Mouse (Mus musculus) heart, embryonic 15.5 days (tissue): Measurements from ENCODE around the gene Cd247. TPM values are rescaled to one million over a fixed set of nuclear protein-coding genes. Genes with fewer than 3 reads are reported as not detected.

Experiments
- ATAC-seq: fragments of 200-750 bp; cut with Nextera tagmentation; replicated peaks from 2 replicates; pipeline ENCODE4 v1.8.0; 2017; ENCODE audit warnings: low read depth, moderate TSS enrichment; ENCODE audit not compliant: insufficient number of reproducible peaks, insufficient read depth, low FRiP score
- H3K27ac ChIP-seq: fragments of 300-500 bp; sonication (generic); 2 replicates; pipeline ENCODE4 v1.5.1; 2015; ENCODE audit warnings: mild to moderate bottlenecking, inconsistent platforms
- H3K27me3 ChIP-seq: fragments of 300-500 bp; sonication (generic); 2 replicates; pipeline ENCODE4 v1.6.1; 2015; ENCODE audit warnings: inconsistent platforms
- H3K36me3 ChIP-seq: fragments of 300-500 bp; sonication (generic); 2 replicates; pipeline ENCODE4 v1.6.1; 2015; ENCODE audit warnings: mild to moderate bottlenecking, inconsistent platforms
- H3K4me1 ChIP-seq: fragments of 300-500 bp; sonication (generic); replicated peaks from 2 replicates; pipeline ENCODE4 v1.6.1; 2015; ENCODE audit warnings: inconsistent platforms
- H3K4me2 ChIP-seq: fragments of 300-500 bp; sonication (generic); 2 replicates; pipeline ENCODE4 v1.6.1; 2015; ENCODE audit warnings: inconsistent platforms, mild to moderate bottlenecking, moderate library complexity
- H3K4me3 ChIP-seq: fragments of 300-500 bp; sonication (generic); 2 replicates; pipeline ENCODE4 v1.5.1; 2015; ENCODE audit warnings: mild to moderate bottlenecking, inconsistent platforms
- H3K9ac ChIP-seq: fragments of 300-500 bp; sonication (generic); 2 replicates; pipeline ENCODE4 v1.6.1; 2015; ENCODE audit warnings: mild to moderate bottlenecking, inconsistent platforms
- H3K9me3 ChIP-seq: fragments of 300-500 bp; sonication (generic); replicated peaks from 2 replicates; pipeline ENCODE4 v1.6.1; 2016; ENCODE audit warnings: inconsistent platforms
- WGBS: fragments of 180-500 bp; shearing (Covaris S2); methylation state at CpG from one replicate; pipeline ENCODE4 v1.1.7; 2015; ENCODE audit warnings: mixed read lengths; 5-methylcytosine and 5-hydroxymethylcytosine counted together
- polyA plus RNA-seq: library from polyadenylated mRNA; unstranded; fragments of >200 nt; fragmentation: Nextera tagmentation; extraction: Ambion mirVana; gene quantifications from 2 replicates; pipeline ENCODE4 v1.2.1, GENCODE M21; 2015

The Cd247 gene
- polyA plus RNA-seq, 1 experiment from 2014 or later, result 0.89 TPM

DNA sequence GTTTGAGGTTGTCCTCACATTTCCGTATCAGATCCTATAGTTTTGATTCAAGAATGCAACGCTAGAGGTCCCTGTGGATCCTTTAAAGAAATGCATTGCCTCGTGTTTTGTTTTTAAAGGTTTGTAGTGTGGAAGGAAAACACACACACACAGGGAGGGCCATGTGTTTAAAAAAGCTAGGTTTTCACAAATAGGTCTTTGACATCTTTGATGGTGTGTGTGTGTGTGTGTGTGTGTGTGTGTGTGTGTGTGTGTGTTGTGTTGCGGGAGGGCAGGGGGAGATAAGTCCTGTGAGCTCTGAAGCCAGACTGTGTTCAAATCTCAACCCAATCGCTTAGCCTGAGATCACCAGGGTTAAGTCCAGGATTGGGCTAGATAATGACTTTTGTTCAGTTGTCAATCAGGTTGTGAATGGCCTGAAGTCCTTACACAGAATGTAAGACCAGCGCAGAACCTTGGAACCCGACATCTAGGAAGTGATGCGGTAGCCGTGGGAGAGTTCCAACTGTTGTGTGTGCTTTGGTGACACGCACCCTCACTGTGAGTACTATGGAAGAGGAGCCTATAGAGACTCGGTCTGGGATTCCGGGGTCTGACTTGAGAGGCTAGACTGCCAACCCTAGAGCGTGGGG lies 8.4 kb upstream of the Cd247 start:
- WGBS, result 2% methylated on average over 13 of the region's 13 CpGs
- peak; percentile 25; the same call in 1 of the 2 replicates for ATAC-seq
- Histone ChIP-seq H3K36me3 (no peaks in the 10 kb centered on the region), H3K27ac (no peak overlapping the region), H3K9ac (peak overlapping the region; percentile 37), H3K9me3 (no peaks in the 10 kb centered on the region), H3K27me3 (no peaks in the 10 kb centered on the region), H3K4me3 (peak overlapping the region; percentile 53), H3K4me2 (peak overlapping the region; percentile 79), H3K4me1 (peaks cover 9% of the 10 kb centered on the region)

- WGBS, result 3% methylated on average over 20 of the region's 20 CpGs
- ATAC-seq, result peak; percentile 54
- no peaks in the 10 kb centered on the region for H3K9me3 ChIP-seq
- H3K36me3 ChIP-seq, result no peaks in the 10 kb centered on the region
- no peak overlapping the region for H3K27ac ChIP-seq
- peak overlapping the region; percentile 53 for H3K4me3 ChIP-seq
- H3K4me2 ChIP-seq, result peak overlapping the region; percentile 79
- no peaks in the 10 kb centered on the region for H3K27me3 ChIP-seq
- H3K9ac ChIP-seq, result peak overlapping the region; percentile 46
- peaks cover 9% of the 10 kb centered on the region for H3K4me1 ChIP-seq
Observed at GRCm38 (mm10) chr1:165780586-165781111, 7.8 kb upstream of the Cd247 start.

DNA sequence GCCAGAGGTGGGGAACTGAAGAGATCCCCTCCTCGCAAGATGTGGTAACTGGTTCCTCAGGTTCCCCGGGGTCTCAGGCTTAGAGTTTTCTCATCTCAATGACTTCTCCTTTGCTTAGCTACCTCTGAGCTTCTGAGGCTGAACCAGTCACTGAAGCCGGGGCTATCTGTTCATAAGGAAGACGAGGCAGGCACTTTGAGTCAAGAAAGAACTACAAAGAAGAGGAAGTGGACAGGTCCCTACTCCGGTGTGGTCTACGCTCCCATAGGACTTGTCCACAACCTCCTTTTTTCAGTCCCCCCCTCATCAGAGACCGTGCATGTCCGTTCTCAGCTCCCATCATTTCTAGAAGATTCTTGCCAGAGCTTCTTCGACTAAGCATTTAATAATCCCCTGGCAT lies 7.1 kb upstream of the Cd247 start:
- WGBS, result 75% methylated on average over 9 of the region's 9 CpGs
- no peaks in the 10 kb centered on the region for H3K9me3 ChIP-seq
- no peak overlapping the region for H3K4me3 ChIP-seq
- no peaks in the 10 kb centered on the region for H3K36me3 ChIP-seq
- H3K9ac ChIP-seq, result no peak overlapping the region
- H3K4me2 ChIP-seq, result peak overlapping the region; percentile 79; the same call in 1 of the 2 replicates
- H3K27me3 ChIP-seq, result no peaks in the 10 kb centered on the region
- peaks cover 9% of the 10 kb centered on the region for H3K4me1 ChIP-seq
- ATAC-seq, result no peak
- H3K27ac ChIP-seq, result no peak overlapping the region

- Histone ChIP-seq H3K9ac (no peak overlapping the region), H3K36me3 (no peaks in the 10 kb centered on the region), H3K4me2 (no peak overlapping the region), H3K27ac (no peak overlapping the region), H3K4me1 (peaks cover 9% of the 10 kb centered on the region), H3K27me3 (no peaks in the 10 kb centered on the region), H3K4me3 (no peak overlapping the region), H3K9me3 (no peaks in the 10 kb centered on the region)
- no peak for ATAC-seq
- 81% methylated on average over 12 of the region's 12 CpGs for WGBS
Observed at GRCm38 (mm10) chr1:165781911-165782310, 6.6 kb upstream of the Cd247 start.

DNA sequence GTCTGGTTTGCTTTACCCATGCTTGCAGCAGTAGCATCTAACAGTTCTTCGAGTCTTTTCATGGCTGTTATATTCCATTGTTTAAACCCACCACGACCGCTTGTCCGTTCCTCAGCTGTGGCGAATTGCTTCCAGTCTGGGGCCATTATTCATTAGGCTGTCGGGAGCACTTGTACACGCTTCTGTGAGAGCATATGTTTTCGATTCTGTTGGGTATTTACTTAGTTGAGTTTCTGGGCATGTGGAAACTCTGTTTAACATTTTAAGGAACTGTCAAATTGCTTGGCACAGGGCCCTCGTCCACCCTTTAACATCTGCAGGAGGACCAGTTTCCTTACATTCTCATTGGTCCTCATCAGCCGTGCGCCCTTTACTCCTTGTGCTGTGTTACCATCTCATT lies 2.2 kb upstream of the Cd247 start:
- H3K4me1 ChIP-seq, result no peaks in the 10 kb centered on the region
- no peak overlapping the region for H3K9ac ChIP-seq
- no peaks in the 10 kb centered on the region for H3K9me3 ChIP-seq
- no peak overlapping the region for H3K27ac ChIP-seq
- 66% methylated on average over 11 of the region's 11 CpGs for WGBS
- H3K27me3 ChIP-seq, result no peaks in the 10 kb centered on the region
- no peak overlapping the region for H3K4me2 ChIP-seq
- ATAC-seq, result no peak
- H3K4me3 ChIP-seq, result no peak overlapping the region
- H3K36me3 ChIP-seq, result no peaks in the 10 kb centered on the region

- H3K9me3 ChIP-seq, result no peaks in the 10 kb centered on the region
- no peak overlapping the region for H3K4me2 ChIP-seq
- H3K36me3 ChIP-seq, result no peaks in the 10 kb centered on the region
- no peaks in the 10 kb centered on the region for H3K27me3 ChIP-seq
- H3K4me1 ChIP-seq, result no peaks in the 10 kb centered on the region
- no peak for ATAC-seq
- H3K27ac ChIP-seq, result no peak overlapping the region
- H3K4me3 ChIP-seq, result peak overlapping the region; percentile 18
- no peak overlapping the region for H3K9ac ChIP-seq
- WGBS, result 82% methylated on average over 17 of the region's 17 CpGs
Observed at GRCm38 (mm10) chr1:165789066-165789660, 682 bp downstream of the Cd247 start.

DNA sequence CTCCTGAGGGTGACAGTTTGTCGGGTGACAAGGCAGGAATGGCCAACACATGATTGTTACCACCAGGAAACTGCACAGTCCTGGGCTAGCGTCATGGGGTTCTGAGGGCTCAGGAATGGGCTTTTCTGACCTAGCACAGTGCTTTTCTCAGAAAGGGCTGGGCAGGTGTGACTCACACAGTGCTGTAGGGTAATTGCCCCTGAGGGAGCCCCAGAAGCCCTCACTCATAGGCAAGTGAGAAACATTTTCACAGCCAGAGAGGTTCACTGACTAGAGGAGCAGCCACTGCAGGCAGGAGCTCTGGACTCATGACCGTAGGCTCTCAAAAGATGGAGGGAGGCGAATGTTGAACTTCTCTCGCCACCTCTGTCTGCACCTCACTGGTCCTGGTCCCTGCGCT lies 1.5 kb downstream of the Cd247 start:
- no peak overlapping the region for H3K27ac ChIP-seq
- H3K27me3 ChIP-seq, result no peaks in the 10 kb centered on the region
- H3K4me3 ChIP-seq, result no peak overlapping the region
- no peaks in the 10 kb centered on the region for H3K4me1 ChIP-seq
- ATAC-seq, result no peak
- no peaks in the 10 kb centered on the region for H3K9me3 ChIP-seq
- H3K4me2 ChIP-seq, result no peak overlapping the region
- no peak overlapping the region for H3K9ac ChIP-seq
- H3K36me3 ChIP-seq, result no peaks in the 10 kb centered on the region
- 77% methylated on average over 6 of the region's 6 CpGs for WGBS

DNA sequence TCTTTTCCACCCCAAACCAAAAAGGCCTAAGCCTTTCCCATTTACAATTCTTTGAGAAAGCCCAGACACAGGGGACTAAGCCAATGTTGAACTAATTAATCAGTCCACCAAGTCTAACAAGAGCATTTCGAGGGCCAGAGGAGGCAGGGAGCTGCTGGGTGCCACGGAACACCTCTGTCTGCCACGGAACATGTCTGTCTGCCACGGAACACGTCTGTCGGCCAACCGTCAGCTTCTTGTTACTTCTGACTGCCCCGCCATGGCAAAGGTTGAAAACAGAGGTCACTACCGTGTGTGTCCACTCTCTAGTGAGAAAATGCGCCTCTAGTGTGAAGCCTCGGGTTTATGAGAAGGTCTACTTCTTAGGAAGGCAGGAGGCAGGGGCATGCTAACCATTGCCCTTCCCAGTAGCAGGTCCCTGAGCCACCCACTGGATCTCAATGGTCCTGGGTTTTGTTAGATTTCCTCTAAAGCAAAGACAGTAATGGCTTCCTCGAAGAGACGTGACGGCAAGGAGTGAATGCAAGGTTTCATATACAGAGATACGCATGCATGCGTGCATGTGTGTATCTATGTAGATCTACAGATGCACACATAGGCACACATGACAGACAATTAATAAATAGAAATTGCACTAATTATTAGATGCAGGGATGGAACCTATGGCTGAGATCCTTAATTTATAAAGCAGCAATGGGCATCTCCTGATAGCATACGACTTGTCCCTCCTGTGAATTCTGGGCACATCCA lies 2.2 kb downstream of the Cd247 start:
- Histone ChIP-seq H3K27me3 (no peaks in the 10 kb centered on the region), H3K36me3 (no peaks in the 10 kb centered on the region), H3K27ac (no peak overlapping the region), H3K4me1 (no peaks in the 10 kb centered on the region), H3K9me3 (no peaks in the 10 kb centered on the region), H3K4me2 (no peak overlapping the region), H3K9ac (no peak overlapping the region), H3K4me3 (no peak overlapping the region)
- WGBS, result 92% methylated on average over 17 of the region's 17 CpGs
- ATAC-seq, result no peak

GRCm38 (mm10) chr1:165791411-165791810 lies 2.9 kb downstream of the Cd247 start:
- Histone ChIP-seq H3K4me1 (no peaks in the 10 kb centered on the region), H3K27me3 (no peaks in the 10 kb centered on the region), H3K9me3 (no peaks in the 10 kb centered on the region), H3K4me2 (no peak overlapping the region), H3K4me3 (no peak overlapping the region), H3K27ac (no peak overlapping the region), H3K36me3 (no peaks in the 10 kb centered on the region), H3K9ac (no peak overlapping the region)
- ATAC-seq, result no peak
- WGBS, result 85% methylated on average over 9 of the region's 9 CpGs

DNA sequence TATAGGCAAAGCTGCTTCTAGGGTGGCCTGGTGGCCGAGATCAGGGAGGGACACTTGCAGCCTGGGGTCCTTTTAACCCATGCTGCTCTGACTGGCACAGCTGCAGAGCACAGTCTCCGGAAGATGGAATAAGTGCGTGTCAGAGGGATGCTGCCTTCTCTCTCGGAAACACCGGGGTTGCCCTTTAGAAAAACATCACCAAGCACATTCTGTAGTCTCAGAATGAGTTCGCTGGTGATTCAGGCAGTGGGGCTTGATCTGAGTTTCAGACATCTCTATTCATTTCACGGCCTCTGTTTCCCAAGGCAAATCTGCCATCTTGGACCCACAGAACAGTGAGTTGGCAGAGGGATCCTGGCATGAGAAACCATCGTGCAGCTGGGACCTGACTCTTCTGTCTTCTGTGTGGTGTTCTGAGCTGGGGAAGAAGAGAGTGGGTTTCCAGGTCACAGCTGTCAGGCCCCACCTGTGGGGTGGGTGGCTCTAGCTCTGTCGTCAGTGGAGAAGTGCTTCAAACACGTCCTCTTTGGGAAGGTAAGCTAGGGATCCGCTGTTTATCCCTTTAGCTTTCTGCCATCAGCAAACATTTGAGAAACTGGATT lies 13.3 kb downstream of the Cd247 start:
- Histone ChIP-seq H3K36me3 (no peaks in the 10 kb centered on the region), H3K4me3 (no peak overlapping the region), H3K9ac (no peak overlapping the region), H3K4me2 (no peak overlapping the region), H3K9me3 (no peaks in the 10 kb centered on the region), H3K27ac (no peak overlapping the region), H3K27me3 (no peaks in the 10 kb centered on the region), H3K4me1 (no peaks in the 10 kb centered on the region)
- 79% methylated on average over 11 of the region's 11 CpGs for WGBS
- ATAC-seq, result no peak

DNA sequence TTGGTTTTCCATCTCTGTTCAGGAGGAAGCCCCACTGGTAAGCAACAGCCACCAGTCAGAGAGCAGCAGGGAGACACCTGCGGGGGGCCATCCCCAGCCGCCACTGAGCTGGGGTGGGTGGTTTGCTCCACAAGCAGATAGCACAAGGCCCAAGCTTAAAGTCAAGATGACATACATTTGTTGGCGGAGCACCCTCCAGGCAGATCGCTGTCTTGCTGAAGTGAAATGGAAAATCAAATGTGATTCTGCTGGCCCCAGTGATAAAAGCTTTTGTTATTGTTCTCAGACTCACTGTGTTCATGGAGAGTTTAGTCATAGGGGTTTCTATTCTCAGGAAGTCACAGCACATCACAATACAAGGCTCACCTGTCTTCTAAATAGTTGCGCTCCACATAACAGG lies 14.6 kb downstream of the Cd247 start:
- Histone ChIP-seq H3K4me3 (no peak overlapping the region), H3K27ac (no peak overlapping the region), H3K4me2 (no peak overlapping the region), H3K4me1 (no peaks in the 10 kb centered on the region), H3K9me3 (no peaks in the 10 kb centered on the region), H3K27me3 (no peaks in the 10 kb centered on the region), H3K9ac (no peak overlapping the region), H3K36me3 (no peaks in the 10 kb centered on the region)
- 84% methylated on average over 5 of the region's 5 CpGs for WGBS
- ATAC-seq, result no peak
